Mouse (Mus musculus): ENCODE data around the gene Fcnb.
A peak's percentile ranks its signal among the peaks of the same experiment; 100 is the strongest.

Gene Fcnb

DNA sequence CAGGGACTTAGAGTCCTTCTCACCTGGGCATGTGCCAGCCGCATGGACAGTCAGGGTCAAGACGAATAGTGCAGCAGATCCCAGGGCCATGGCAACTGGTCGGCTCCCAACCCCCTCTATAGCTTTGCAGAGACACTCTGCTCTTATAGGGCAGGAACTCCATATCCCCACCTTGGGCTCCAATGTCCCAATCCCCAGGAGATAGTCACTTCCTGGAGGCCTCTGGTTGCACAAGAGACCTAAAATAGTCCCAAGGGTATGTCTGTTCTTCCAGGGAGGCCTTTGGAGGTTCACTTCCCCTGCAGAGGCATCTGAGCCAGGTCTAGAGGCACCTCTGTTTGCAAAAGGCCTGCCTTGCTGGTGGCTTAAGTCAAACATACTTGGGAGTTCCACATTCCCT lies at the start of gene Fcnb:
Gene Fcnb (minus strand): TSS at position 118 of the 400 bp plus-strand sequence.
- no peak for DNase-seq

DNA sequence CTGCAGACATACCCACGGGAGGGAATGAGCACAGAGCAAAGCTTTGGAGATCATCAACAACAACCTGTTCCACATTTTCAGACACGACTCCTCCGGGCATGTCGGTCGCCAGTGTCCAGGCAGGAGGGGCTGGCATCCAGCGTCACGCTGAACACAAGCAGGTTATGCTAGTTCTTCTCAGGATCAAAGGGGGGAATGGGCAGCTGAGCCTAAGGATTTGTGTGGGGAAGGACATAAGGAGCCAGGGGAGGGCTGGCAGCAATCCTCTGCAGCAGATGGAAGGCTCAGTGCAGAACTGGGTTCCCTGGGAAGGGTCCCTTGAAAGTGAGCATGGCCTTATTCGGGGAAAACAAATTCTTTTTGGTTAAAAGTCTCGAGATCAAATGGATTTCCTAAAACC lies 49.1 kb upstream of the Fcnb start:
- peak; percentile 61 to 62 for DNase-seq

DNA sequence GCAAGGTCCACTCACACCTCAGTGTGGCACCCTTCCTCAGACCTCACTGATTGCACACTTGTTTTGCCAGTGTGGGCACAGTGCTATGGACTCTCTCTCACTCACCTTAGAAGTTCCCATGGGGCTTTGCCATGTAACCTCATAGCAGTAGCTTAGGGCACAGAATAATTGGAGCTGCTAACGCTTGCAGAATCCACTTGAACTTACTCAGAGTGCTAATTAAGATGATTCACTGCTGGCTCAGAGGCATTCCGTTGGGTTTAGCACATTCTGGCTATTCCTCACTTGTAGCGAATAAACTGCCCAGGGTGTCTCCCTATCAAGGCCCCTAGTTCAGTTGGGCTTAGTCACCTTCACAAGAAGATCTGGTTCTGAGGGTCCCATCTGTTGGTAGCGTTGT lies 47.4 kb upstream of the Fcnb start:
- DNase-seq = no peak

DNA sequence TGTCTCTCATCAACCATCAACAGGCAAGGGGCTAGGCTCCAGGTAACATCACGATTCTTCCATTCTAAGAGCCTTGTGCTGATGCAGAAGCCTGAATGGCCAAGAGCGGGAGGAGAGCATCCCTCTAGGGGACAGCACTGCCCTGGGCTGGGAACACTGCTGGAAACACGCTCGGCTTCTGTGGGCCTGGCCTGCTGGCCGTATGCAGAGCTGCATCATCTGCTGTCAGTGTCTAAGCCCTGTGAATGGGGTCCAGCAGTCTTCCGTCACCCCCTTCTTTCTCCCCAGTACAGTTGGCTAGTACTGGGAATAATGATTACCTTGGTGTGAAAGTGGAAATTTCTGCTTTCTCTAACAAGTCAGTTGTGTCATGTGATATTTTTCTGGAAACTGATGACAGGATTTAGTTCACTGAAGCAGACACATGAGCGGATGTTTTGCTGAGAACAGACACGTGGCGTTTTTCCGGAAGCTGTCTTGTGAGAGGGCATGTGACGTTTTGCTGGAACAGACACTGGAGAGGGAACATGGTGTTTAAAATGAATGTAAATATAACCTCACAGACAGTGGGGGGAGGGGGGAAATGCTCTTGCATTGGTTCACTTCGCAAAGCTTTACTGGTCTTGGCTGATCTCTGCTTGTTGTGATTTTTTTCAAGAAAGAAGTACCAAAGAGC lies 42.2 kb upstream of the Fcnb start:
- DNase-seq = no peak

DNA sequence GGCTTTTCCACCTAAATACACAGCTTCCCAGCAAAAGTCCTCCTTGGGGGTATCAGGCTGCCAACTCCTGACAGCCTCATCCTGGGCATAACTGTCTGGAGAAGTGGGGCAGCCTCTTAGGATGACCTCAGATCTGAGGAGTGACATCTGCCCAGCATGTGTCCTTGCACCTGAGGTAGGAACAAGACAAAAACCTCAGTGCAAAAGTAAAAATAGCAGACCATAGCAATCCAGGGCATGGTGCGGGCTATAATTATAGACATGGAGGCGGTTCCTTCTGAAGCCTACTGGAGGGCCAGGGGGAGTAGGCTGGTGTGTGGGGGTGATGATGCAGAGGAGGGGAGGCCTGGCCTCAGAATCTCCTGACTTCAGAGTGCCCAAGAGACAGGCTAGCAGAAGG lies 39.2 kb upstream of the Fcnb start:
- no peak for DNase-seq

DNA sequence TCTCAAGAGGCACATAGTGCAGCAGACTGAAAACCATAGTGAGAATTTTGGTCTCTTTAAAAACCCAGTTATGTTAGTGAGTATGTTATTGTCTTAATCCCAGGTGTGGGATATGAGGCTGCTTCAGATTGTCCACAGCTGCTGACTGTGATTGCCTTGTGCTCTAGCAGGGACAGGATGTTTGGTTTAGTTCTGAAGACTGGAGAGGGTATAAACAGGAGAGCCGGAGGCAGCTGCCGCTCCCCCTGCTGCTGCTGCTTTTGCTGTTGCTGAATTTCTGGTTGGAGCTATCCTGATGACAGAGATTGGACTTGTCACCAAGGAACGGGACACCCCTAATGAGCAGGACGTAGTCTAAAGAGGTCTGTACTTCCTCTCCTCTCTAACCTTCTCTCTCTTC lies 36.6 kb upstream of the Fcnb start:
- DNase-seq = no peak

DNA sequence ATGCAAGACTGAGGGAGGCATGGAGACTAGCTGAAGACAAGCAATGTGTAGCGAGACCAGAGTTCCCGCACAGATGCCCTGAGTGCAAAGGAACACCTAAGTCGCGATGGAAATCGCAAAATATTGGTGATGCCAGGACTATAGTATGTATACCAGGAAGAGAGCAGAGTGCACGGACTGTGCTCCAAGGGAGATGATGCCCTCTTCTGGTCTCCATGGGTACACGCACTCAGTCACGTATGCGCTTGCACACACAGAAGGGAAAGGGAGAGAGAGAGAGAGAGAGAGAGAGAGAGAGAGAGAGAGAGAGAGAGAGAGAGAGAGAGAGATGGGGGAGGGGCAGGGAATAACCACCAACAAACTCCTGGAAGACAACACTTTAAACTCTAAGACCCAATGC lies 35.7 kb upstream of the Fcnb start:
- DNase-seq = no peak

DNA sequence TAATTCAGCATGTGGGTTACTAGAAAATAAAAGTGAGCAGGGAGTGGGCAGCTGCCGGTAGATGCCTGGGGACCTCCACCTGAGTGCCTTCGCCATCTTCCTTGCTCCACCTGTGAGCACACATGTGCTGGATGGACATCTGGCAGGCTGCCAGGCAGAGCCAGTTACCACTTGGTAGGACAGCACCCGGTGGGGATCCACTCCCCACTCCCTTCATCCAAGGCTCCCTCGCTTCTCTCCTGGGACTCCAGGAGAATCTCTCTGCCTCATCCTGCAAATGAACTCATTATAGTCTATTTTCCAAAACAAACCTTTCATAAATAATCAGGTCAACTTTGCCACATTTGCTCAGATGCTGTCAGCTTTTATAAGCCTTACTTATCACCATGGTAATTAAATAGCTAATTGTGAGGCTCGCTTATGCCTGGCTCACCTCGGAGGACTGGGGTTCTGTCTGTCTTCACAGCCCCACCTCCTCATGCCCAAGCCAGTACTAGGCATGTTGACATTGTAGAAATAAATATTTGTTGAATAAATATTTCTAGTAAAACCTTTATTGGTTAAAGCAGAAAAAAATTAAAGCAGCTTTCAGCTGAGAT lies 33.9 kb upstream of the Fcnb start:
- peak in 1 of 2 experiments; percentile 37 for DNase-seq

DNA sequence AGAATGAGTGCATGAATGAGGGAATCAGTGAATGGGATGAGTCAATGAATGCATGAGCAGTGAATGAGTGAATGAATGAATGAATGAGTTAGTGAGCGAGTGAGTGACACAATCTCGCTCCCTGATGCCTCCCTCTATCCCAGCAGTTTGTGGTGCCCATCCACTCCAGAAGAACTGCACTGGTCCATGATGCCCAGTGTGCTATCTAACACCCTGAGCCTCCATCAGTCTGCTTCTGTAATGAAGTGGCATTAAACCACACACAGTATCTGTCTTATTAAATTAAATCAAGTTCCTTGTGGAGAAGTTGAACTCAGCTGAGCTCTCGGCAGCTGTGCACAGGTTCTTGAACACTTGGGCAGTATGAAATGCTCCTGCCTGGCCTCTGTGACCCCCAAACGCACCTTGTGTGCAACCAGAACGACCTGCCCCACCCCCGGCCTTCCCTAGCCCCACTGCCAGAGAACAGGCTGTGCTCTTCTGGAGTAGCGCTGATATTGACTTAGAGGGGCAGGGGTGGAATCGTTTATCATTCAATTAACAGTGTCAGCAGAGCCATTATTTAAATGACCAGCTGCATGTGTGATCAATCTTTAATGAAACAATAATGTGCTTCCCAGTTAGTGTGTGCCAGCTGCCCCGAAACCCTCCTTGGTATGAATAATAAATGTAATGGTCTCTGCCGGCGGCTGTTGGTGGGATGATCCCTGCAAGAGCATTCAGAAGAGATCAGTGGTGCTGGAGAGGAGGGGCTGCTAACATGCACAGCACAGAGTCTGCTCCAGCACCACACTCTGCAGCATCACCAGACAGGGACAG lies 33.0 kb upstream of the Fcnb start:
- no peak for DNase-seq

DNA sequence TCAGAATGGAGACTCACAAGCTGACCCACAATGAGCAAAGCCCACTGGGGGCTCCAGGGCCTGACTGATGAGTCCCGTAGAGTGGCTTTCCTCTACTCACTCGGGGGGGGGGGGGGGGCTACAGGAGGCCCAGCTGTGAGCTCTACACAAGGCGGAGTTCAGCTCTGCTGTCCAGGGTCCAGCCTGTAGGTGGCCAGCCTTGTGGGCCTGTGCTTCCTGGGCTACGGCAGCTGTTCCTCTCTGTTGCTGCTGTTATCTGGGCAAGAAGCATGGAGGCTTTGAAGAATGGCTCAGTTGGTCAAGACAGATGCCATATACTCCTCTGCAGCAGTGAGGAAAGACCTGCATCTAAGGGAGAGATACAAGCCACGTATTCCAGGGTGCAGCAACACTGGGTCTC lies 24.1 kb upstream of the Fcnb start:
- no peak for DNase-seq

DNA sequence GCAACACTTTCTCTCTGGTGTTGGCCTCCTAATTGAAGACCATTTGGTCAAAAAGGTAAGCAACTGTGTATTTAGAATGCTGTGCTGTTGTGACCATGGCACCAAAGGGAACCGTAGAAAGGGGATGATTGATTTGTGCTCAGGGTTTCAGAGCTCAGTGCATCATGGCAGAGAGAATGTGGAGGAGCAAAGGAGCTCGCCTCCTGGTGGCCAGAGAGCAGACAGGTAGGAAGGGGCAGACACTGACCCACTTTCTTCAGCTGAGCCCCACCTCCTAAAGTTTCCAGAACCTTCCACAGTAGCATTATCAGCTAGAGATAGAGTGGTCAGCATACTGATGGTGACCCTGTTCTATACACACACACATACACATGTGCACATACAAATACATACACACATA lies 21.3 kb upstream of the Fcnb start:
- DNase-seq = no peak

DNA sequence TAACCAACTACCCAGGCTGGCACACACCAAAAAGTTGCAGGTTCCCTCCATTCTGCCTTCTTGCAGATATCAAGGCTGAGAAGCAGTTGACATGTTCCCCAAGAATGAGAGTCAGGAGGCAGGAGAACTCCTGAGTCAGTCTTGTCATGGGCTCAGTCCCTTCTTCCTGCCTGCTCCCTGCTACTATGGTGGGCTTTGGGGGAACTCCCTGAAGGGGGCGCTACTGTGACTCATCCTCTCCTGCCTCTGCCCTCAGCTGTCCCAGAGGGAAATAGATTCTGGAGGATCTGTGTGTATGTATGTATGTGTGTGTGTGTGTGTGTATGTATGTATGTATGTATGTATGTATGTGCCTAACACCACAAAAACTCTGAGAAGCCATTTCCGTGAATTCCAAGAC lies 19.0 kb upstream of the Fcnb start:
- DNase-seq = no peak

DNA sequence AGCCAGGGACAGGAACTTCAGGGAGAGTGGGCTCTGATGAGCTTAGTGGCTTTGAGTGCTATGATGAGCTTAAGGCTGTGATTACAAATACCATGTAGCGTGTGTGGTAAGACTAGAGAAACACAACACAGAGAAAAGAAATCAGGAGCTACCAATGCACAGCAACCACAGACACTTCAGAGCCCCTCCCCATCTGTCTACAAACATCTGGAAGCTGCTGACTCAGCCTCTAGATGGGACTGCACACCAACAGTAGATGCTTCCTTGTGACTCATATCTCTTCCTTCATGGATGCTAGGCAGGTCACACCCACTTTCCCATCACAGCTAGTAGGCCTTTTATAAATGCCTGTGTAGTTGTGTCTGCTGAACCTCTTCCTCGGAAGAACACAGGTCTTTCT lies 17.2 kb upstream of the Fcnb start:
- no peak for DNase-seq

DNA sequence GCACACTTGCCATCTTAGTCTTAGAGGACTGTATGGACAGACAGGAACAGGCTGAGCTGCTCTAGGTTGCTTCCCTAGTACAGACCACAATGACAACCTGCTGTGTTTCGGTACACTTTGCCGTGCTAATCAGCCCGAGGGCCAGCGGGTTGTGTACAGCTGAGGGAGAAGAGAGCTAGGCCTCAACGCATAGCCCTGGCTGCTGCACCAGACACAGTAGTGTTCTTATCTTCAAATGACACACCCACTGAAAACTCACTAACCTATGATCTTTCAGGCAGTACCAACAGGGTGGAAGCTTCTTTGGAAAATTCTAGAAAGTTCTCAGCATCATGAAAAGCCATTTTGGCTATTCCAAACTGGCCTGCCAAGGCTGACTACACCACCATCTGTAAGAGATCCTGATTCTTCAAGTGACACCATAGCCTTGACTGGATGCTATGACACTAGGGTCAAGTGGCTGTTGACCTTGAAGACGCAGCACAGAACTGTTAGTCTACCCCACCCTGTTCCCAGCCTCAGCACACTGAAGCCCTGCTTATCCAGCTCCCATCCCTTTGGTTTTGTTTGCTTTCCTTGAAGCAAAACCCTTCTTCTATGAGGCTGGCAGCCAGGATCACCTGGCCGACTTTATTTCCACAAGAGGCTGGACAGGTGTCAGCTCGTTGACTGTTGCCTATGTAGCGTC lies 16.3 kb upstream of the Fcnb start:
- no peak for DNase-seq

DNA sequence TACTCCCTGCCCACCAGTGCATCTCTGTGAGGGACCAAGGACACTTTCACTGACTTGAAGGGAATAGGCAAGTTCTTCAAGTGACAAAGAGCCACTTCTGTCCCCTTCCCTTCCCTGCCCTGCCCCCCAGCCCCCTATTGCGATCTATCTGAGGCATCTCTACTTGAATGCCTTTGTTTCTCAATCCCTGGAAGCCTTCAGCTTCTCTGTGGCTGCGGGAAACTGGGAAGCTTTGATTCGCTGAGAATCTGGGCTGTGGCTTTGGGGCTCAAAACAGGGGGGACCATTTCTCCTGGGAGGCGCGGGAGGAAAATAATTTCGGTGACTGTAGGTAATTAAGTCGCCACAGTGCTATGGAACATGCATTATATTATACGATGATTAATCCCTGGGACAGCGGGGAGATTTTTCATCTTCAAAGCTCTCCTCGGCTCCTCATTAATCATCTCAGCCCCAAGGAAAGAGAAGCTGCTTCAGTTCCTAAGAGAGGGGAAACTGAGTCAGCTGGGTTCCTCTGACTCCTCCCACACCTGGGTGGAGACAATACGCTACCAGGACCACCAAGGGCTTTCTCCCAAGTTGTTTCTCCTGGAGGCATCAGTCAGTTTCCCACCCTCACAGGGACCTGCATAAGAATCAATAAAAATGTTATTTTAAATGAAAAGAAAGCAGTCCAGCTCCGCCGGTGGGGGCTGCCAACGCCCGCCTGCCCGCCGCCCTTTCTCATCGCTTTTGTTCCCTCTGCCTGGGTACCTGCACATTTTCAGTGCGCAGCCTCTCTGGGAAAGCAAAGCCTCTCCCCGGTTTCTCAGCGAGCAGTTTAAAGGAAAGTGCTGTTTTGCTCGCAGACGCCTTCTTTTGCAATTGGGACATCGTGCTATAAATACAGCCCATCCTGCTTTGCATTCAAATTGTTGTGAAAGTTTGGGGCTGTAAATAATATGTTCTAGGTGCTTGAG lies 14.1 kb upstream of the Fcnb start:
- peak; percentile 23 to 25 for DNase-seq

DNA sequence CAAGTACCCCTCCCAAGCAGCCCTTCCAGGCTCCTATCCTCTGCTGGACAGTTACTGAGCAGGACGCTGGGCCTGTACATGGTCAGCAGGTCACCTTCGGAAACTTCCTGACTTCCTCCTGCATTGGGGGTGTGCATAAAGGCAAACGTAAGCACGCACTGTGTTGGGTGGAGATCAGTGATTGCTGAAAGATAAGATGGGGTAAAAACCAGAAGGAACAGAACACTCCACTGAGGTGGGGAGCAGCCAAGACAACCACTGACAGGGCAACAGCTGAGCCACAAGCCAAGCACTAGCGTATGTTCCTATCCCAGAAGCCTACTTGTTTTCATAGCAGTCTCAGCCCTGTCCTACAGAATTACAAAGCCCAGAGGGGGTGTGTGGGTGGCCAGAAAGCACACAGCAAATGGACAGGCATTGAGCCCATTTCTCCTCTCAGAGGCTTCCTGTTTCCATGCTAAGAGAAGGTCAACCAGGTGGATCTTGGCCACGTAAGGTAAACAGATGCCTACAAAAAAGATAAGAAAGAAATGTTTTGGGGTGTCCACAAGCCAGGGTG lies 12.1 kb upstream of the Fcnb start:
- DNase-seq = no peak

DNA sequence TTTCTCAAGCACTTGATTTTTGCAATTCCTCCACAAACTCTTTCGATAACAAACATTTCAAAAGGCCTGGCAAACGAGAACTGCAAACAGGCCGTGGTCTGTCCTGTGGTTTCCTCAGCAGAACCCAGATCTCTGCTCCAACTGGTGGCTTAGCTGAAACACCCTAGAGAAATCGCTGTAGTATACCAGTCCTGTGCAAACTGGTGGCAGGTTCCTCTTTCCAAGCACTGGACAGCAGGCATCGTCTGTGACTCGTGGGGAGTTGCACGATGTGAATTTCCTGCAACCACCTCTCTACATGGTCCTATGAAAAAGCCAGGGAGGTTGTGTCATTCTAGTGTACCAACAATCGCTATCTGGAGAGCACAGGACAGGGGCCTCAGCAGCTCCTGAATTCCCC lies 7.4 kb upstream of the Fcnb start:
- no peak for DNase-seq

DNA sequence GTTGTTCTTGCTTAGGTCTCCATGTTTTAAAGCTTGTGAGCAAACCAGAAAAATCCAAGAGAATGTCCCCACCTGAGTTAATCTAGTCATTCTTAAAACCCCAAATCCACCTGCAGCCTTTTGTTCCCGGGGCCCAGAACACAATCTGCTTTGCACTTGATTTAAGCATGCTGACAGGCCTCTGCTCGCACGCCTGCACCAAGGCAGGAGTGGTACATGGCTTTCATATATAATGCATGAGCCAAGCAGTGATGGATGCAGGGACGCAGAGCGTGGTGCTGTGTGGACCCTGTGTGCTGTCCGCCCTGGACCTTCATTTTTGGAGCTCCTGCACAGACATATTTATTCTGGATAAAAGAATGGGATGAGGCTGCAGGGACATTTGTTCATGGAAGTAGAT lies 6.4 kb upstream of the Fcnb start:
- DNase-seq = no peak

DNA sequence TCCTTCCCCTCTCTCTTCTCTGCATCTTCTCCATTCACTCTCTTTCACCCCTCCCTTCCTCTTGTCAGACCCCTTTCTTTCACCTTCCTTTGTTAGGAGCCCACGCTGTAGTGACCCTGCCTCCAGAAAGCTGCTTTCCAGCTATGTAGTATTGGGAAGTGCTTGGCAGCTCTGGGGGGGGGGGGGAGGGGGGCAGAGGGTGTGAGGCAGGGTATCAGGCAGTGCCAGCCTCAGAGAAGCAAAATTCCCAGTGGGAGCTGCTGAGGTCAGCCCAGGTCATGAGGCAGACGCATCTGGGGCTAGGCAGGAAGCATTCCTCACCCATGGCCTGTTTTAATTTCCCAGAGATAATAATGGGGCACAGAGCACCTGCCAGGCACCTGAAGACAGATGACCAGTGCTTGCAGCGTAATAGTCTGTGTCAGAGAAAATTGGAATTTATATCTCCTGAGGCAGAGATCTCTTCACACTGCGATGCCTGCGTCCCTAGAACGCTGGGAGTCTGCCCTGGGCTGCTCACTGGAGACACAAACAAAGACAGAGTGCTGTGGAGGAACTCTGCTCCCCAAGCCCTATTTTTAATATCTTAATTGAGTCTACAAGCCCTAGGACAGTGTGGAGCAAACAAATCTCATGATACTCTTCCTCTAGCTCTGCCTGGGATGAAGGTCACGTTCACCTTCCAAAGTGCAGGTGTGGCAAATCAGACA lies 5.8 kb upstream of the Fcnb start:
- DNase-seq = no peak

DNA sequence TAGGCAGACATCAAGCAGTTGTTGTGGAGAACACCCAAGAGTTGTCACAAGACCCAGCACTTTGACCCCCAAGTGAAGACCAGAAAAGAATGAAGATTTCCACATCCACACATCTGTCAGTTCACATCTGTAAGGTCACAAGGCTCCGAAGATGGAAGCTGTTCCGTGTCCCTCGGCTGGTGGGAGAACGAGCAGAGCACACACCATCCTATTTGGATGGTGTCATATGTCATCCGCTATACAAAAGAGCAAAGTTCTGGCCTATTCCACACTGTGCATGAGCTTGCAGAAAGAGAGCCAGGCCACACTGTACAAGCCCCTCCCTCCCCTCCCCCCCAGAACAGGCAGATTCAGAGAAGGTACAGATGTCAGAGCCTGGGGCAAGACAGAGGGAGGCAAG lies 4.4 kb upstream of the Fcnb start:
- no peak for DNase-seq

DNA sequence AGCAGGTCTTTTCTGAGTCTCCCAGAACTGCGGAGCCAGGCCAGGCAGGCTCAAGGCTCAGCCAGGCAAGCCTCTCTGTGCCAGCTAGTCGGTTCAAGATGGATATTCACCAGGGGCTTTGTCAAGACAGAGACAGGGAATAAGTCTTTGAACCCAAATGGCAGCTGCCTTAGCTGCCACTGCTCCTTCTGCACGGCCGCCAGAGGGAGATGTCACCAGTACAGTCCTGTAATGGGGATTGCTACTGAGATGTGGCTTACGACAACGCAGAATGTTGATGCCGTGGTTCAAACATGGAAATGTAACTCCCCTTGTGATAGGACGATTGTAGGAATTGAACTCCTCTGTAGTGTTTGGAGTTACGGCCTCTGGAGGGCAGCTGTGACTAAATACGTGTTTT lies 1.4 kb upstream of the Fcnb start:
- DNase-seq = peak in 1 of 2 experiments; percentile 32
